In the genomic region with DNA sequence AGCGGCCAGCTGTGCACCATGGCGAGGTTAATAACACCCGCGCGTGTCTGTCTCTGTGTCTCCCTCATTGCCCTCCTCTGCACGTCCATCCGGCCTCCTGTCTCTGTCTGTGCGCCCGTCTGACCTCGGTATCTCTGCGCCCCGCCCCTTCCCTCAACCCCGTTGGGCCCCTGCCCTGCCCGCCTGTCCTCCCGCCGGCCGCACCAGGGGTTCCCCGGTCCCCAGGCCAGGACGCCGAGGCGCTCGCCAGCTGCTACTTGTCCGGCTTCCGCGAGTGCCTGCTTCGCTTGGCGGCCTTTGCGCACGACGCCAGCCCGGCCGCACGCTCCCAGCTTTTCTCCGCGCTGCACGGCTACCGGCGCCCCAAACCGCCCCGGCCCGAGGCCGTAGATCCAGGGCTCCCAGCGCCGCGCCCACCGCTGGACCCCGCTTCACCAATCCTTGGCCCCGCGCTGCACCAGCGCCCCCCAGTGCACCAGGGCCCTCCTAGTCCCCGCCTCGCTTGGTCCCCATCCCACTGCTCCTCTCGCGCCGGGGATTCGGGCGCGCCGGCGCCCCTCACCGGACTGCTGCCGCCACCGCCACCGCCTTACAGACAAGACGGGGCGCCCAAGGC, we compare ENCODE assay signal across 8 mouse cellular contexts. TPM values are rescaled to one million over a fixed set of nuclear protein-coding genes. Genes with fewer than 3 reads are reported as not detected.
DNase-seq lines count a peak whose midpoint lies in the region; ATAC-seq lines count a peak whose summit lies in the region.

A gene (minus strand): TSS at position 254 of the 616 bp plus-strand sequence.

- DNase-seq in B cell, adult 2 months: peak; percentile 81
- DNase-seq in adrenal gland, postnatal 4 days (ENCODE audit: low spot score in 2 of 2): peak; percentile 79 to 82
- DNase-seq in fibroblast of lung, adult 2 months (ENCODE audit: low read depth): peak; percentile 50
- DNase-seq in kidney, postnatal 25 days: peak; percentile 85 to 93
- DNase-seq in testis, postnatal 10 days (ENCODE audit: low spot score): peak; percentile 91

- H3K4me1 ChIP-seq in heart, embryonic 14.5 days (ENCODE audit: control insufficient read depth in 2 of 2, insufficient read depth in 2 of 2, low read length in 2 of 2): peaks cover 13 to 33% of the 10 kb centered on the region in 2 experiments
- peaks cover 67% of the 10 kb centered on the region for H3K4me1 ChIP-seq in liver, embryonic 16.5 days (ENCODE audit: control insufficient read depth, low read depth, low read length)
- peaks cover 51% of the 10 kb centered on the region for H3K4me1 ChIP-seq in neural tube, embryonic 13.5 days (replicated peaks)

- H3K36me3 ChIP-seq in heart, embryonic 14.5 days (ENCODE audit: control insufficient read depth, insufficient read depth, low read length): no peaks in the 10 kb centered on the region
- no peaks in the 10 kb centered on the region for H3K36me3 ChIP-seq in liver, embryonic 16.5 days (ENCODE audit: control insufficient read depth, insufficient read depth)
- H3K36me3 ChIP-seq in neural tube, embryonic 13.5 days: no peaks in the 10 kb centered on the region

- under 1% methylated on average over 66 of the region's 66 CpGs for WGBS in heart, embryonic 14.5 days
- WGBS in liver, embryonic 16.5 days (ENCODE audit: insufficient replicate concordance): under 1% methylated on average over 65 of the region's 66 CpGs
- WGBS in neural tube, embryonic 13.5 days: under 1% methylated on average over 64 of the region's 66 CpGs

- peak within 1 kb of the TSS; percentile 70 to 73 for H3K4me3 ChIP-seq in heart, embryonic 14.5 days (ENCODE audit: control insufficient read depth in 1 of 2, insufficient read depth in 1 of 2, low read depth in 1 of 2, low read length in 2 of 2)
- H3K4me3 ChIP-seq in liver, embryonic 16.5 days (ENCODE audit: low read depth, low read length): peak within 1 kb of the TSS; percentile 74
- H3K4me3 ChIP-seq in neural tube, embryonic 13.5 days: peak within 1 kb of the TSS; percentile 84

- H3K4me2 ChIP-seq in heart, embryonic 14.5 days (ENCODE audit: low read length): peak within 1 kb of the TSS; percentile 84
- peak within 1 kb of the TSS; percentile 95 for H3K4me2 ChIP-seq in liver, embryonic 16.5 days (ENCODE audit: low read depth, low read length)
- H3K4me2 ChIP-seq in neural tube, embryonic 13.5 days: peak within 1 kb of the TSS; percentile 98

- H3K9ac ChIP-seq in heart, embryonic 14.5 days (ENCODE audit: low read length): peak within 1 kb of the TSS; percentile 77
- H3K9ac ChIP-seq in liver, embryonic 16.5 days (ENCODE audit: low read depth, low read length): peak within 1 kb of the TSS; percentile 66
- H3K9ac ChIP-seq in neural tube, embryonic 13.5 days: peak within 1 kb of the TSS; percentile 80

- no peaks in the 10 kb centered on the region for H3K9me3 ChIP-seq in heart, embryonic 14.5 days (ENCODE audit: control insufficient read depth, low read length)
- H3K9me3 ChIP-seq in liver, embryonic 16.5 days (replicated peaks; ENCODE audit: control insufficient read depth, low read length): no peaks in the 10 kb centered on the region
- no peaks in the 10 kb centered on the region for H3K9me3 ChIP-seq in neural tube, embryonic 13.5 days

- peak within 1 kb of the TSS; percentile 80 to 89 for H3K27ac ChIP-seq in heart, embryonic 14.5 days (replicated peaks in 1 of 2; ENCODE audit: control insufficient read depth in 1 of 2, insufficient read depth in 1 of 2, low read depth in 2 of 2, low read length in 2 of 2)
- H3K27ac ChIP-seq in liver, embryonic 16.5 days (ENCODE audit: low read length): peak within 1 kb of the TSS; percentile 79
- peak within 1 kb of the TSS; percentile 72 for H3K27ac ChIP-seq in neural tube, embryonic 13.5 days (replicated peaks)

- peak; percentile 63 for ATAC-seq in heart, embryonic 14.5 days (ENCODE audit: insufficient number of reproducible peaks, insufficient read depth, low FRiP score, low read depth)
- peak; percentile 30 for ATAC-seq in liver, embryonic 16.5 days (ENCODE audit: low read depth)
- peak; percentile 68 for ATAC-seq in neural tube, embryonic 13.5 days (ENCODE audit: low read depth)

- no peaks in the 10 kb centered on the region for H3K27me3 ChIP-seq in heart, embryonic 14.5 days (ENCODE audit: control insufficient read depth, insufficient read depth, low read length)
- peaks cover 43% of the 10 kb centered on the region for H3K27me3 ChIP-seq in liver, embryonic 16.5 days (ENCODE audit: control insufficient read depth, insufficient read depth, low read depth, low read length)
- peaks cover 30% of the 10 kb centered on the region for H3K27me3 ChIP-seq in neural tube, embryonic 13.5 days

RNA-seq across cellular contexts. Expression of the gene that starts here (rescaled TPM):
- total RNA-seq in adrenal gland, postnatal 4 days (2021): 1 to 10 TPM; 1.3 to 1.4 TPM
- 0.28 and 1.2 TPM in 2 replicates for polyA plus RNA-seq in heart, embryonic 14.5 days (2014; fragmentation: Nextera tagmentation; extraction: Ambion mirVana)
- 0.07 TPM in 1 of 2 replicates, not detected in the other for polyA plus RNA-seq in liver, embryonic 16.5 days (2015; fragmentation: Nextera tagmentation; extraction: Ambion mirVana)
- 0.18 and 0.32 TPM in 2 replicates for polyA plus RNA-seq in neural tube, embryonic 13.5 days (2015; fragmentation: Nextera tagmentation; extraction: Ambion mirVana)

Comparison
In these comparisons a context has a peak if more than half of its experiments do, and no peak if none do; other contexts are left out.
1. Peak in every context shown above with its lines: DNase-seq, ATAC-seq, H3K4me3 ChIP-seq and H3K27ac ChIP-seq.
2. Peak in ATAC-seq, H3K4me3 ChIP-seq, H3K27ac ChIP-seq, H3K9ac ChIP-seq and H3K4me2 ChIP-seq in liver, embryonic 16.5 days; RNA of the gene not detected or under 1 TPM.
3. Peak in ATAC-seq, H3K4me3 ChIP-seq, H3K27ac ChIP-seq, H3K9ac ChIP-seq and H3K4me2 ChIP-seq in neural tube, embryonic 13.5 days; RNA of the gene not detected or under 1 TPM.